Mouse (Mus musculus) megakaryocyte, embryonic 14.5 days (primary cell): ENCODE measurements around the gene Txndc2.

Experiments
- FLI1 ChIP-seq: IDR thresholded peaks from 2 replicates; pipeline ENCODE4 v1.6.1; 2012; ENCODE audit warnings: low read length, inconsistent platforms, mixed read lengths
- GATA1 ChIP-seq: IDR thresholded peaks from 3 replicates; pipeline ENCODE4 v1.6.1; 2012; ENCODE audit warnings: mixed read lengths, low read length, inconsistent platforms, borderline replicate concordance

DNA sequence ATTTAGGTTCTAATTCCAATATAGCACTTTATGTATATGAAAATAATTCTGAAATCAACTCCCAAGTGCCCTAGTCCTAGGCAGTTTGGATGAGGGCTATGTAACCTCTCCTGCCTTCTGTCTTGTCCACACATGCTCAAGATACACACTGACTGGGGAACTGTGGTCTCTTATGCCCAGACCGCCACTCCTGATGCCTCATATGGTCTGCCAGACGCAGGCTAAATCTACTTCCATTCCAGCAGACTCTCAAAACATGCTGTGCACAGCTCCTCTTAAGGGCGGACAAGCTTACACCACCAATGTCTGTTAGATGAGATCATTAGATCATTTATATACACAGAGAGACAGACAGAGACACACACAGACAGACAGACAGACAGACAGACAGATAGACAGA, 41.3 kb upstream of the Txndc2 start:
- no peak for TF ChIP-seq GATA1
- TF ChIP-seq FLI1: no peak
